Mouse (Mus musculus): ENCODE measurements at regions not wholly inside any gene's neighbourhood (a gene's known extent, or its start where the extent isn't known, plus 50 kb on each side); places are given as distances from the start of the nearest gene placed in this dataset.

- no peak for TF ChIP-seq CTCF (IDR thresholded peaks at IDR 0.05; ENCODE audit: low read depth)
- no peak for TF ChIP-seq EP300 (IDR thresholded peaks at IDR 0.05; ENCODE audit: low read depth)
Observed at GRCm38 (mm10) chr13:90782435-90782834, 122.7 kb downstream of the Atp6ap1l start.

Measured in heart, postnatal 0 days (tissue).